Mouse (Mus musculus) lung, adult 2 months (tissue): Measurements from ENCODE around the gene Add1.

Source experiments
- CTCF ChIP-seq: fragments of 200-500 bp; IDR thresholded peaks from 2 replicates; pipeline ENCODE4 v1.5.1; 2011; ENCODE audit warnings: mild to moderate bottlenecking, low read length, control low read depth; ENCODE audit not compliant: insufficient read depth
- POLR2A ChIP-seq: fragments of 200-500 bp; IDR thresholded peaks from 2 replicates; pipeline ENCODE4 v1.6.1; 2011; ENCODE audit warnings: low read depth, mild to moderate bottlenecking, control low read depth, low read length, borderline replicate concordance; ENCODE audit errors: extremely low read depth

DNA sequence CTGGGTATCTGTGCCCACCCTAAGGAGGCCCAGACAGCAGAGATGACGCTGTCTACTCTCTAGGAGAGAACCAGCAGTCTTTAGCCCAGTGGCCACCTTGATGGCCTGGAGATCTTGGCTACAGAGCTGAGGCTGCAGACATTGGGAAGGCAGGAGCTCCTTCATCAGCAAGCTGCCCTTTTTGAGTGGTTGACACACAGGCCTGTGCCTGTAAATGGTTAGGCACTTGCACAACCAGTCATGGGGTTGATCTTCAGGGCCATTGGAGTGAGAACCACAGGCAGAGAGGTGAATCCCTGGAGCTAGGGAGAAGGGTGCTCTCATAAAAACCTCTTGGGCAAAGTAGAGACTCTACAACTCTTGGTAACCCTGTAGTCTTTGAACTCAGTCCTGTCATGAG, 31.3 kb upstream of the Add1 start:
- no peak for TF ChIP-seq CTCF
- no peak for TF ChIP-seq POLR2A
